Mouse (Mus musculus) liver, embryonic 14.5 days (tissue): ENCODE data around the gene Slc26a1. TPM values are rescaled to one million over a fixed set of nuclear protein-coding genes. Genes with fewer than 3 reads are reported as not detected.

Source experiments
- ATAC-seq: fragments of 200-750 bp; cut with Nextera tagmentation; 2 replicates; pipeline ENCODE4 v1.8.0; 2017; ENCODE audit warnings: moderate number of reproducible peaks, mild to moderate bottlenecking, moderate library complexity; ENCODE audit not compliant: insufficient read depth
- DNase-seq, 3 experiments: peaks; one replicate each; pipeline ENCODE4 v3.0.0-alpha.2; 2012 to 2013; ENCODE audit warnings: low read depth in 3 of 3, low spot score in 3 of 3
- H3K27ac ChIP-seq: fragments of 300-500 bp; sonication (generic); 2 replicates; pipeline ENCODE4 v1.5.1; 2014; ENCODE audit warnings: moderate library complexity, mild to moderate bottlenecking, control low read depth, inconsistent platforms
- H3K27me3 ChIP-seq: fragments of 300-500 bp; sonication (generic); 2 replicates; pipeline ENCODE4 v1.6.1; 2014; ENCODE audit warnings: mild to moderate bottlenecking, low read length, moderate library complexity; ENCODE audit not compliant: control insufficient read depth, insufficient read depth
- H3K36me3 ChIP-seq: fragments of 300-500 bp; sonication (generic); replicated peaks from 2 replicates; pipeline ENCODE4 v1.6.1; 2014; ENCODE audit warnings: low read depth; ENCODE audit not compliant: control insufficient read depth, insufficient read depth
- H3K4me1 ChIP-seq, 2 experiments: fragments of 200-500 bp in 1 of 2; fragments of 300-500 bp in 1 of 2; sonication (generic) in 1 of 2; replicated peaks; 2 replicates each; pipeline ENCODE4 v1.6.1; 2012 to 2014; ENCODE audit warnings: antibody characterized with exemption in 1 of 2, inconsistent platforms in 1 of 2, low read length in 1 of 2; ENCODE audit not compliant: control insufficient read depth in 2 of 2, insufficient read depth in 2 of 2
- H3K4me2 ChIP-seq: fragments of 300-500 bp; sonication (generic); 2 replicates; pipeline ENCODE4 v1.6.1; 2014; ENCODE audit warnings: low read depth, mild to moderate bottlenecking, control low read depth, moderate library complexity
- H3K4me3 ChIP-seq, 2 experiments: fragments of 200-500 bp in 1 of 2; fragments of 300-500 bp in 1 of 2; sonication (generic) in 1 of 2; 2 replicates each; pipeline ENCODE4 v1.5.1; 2012 to 2014; ENCODE audit warnings: low read depth in 2 of 2, low read length in 2 of 2, mild to moderate bottlenecking in 2 of 2, control low read depth in 1 of 2, inconsistent platforms in 1 of 2, moderate library complexity in 1 of 2; ENCODE audit not compliant: insufficient read depth in 1 of 2
- H3K9ac ChIP-seq: fragments of 300-500 bp; sonication (generic); replicated peaks from 2 replicates; pipeline ENCODE4 v1.6.1; 2014; ENCODE audit warnings: mild to moderate bottlenecking, control low read depth, moderate library complexity
- H3K9me3 ChIP-seq: fragments of 300-500 bp; sonication (generic); 2 replicates; pipeline ENCODE4 v1.6.1; 2016; ENCODE audit warnings: low read length, mixed read lengths; ENCODE audit not compliant: control insufficient read depth
- CTCF ChIP-seq: IDR thresholded peaks from 2 replicates; pipeline ENCODE4 v1.5.1; 2016; ENCODE audit warnings: antibody characterized with exemption, low read depth, control low read depth
- EP300 ChIP-seq: IDR thresholded peaks from 2 replicates; pipeline ENCODE4 v1.6.1; 2016; ENCODE audit warnings: antibody characterized with exemption, low read depth
- WGBS: fragments of 180-500 bp; shearing (Covaris S2); extraction: QIAGEN DNeasy Blood & Tissue Kit; methylation state at CpG from one replicate; pipeline ENCODE4 v1.1.7; 2014; ENCODE audit not compliant: insufficient replicate concordance; 5-methylcytosine and 5-hydroxymethylcytosine counted together
- polyA plus RNA-seq, 2 experiments: library from polyadenylated mRNA; depleted of rRNA in 1 of 2; stranded (reverse) in 1 of 2; unstranded in 1 of 2; fragments of >200 nt; fragmentation: Nextera tagmentation in 1 of 2; extraction: Ambion mirVana in 1 of 2; gene quantifications; 2 replicates each; pipeline versions ENCODE4 v1.2.1 to v1.2.3; 2012 to 2014

Gene Slc26a1
- polyA plus RNA-seq, 2 experiments = 12.6 to 15.3 TPM

- peaks cover 2% of the 10 kb centered on the region; the same call in 1 of the 2 replicates for H3K27me3 ChIP-seq
- peaks cover 0 to 12% of the 10 kb centered on the region in 2 experiments; a peak in 3 of 4 replicates for H3K4me1 ChIP-seq
- no peak overlapping the region for H3K4me2 ChIP-seq
- DNase-seq (no peak), ATAC-seq (no peak)
- no peaks in the 10 kb centered on the region; the same call in none of the 2 replicates for H3K36me3 ChIP-seq
- no peak overlapping the region for H3K9ac ChIP-seq
- no peak overlapping the region for H3K4me3 ChIP-seq
- H3K9me3 ChIP-seq = no peaks in the 10 kb centered on the region
- TF ChIP-seq CTCF = no peak
- TF ChIP-seq EP300 = no peak
- H3K27ac ChIP-seq = no peak overlapping the region
- WGBS = 73% methylated on average over 1 of the region's 1 CpGs
These were observed 16.8 kb downstream of the Slc26a1 start for GRCm38 (mm10) chr5:108658611-108659010.

- 60% methylated on average over 5 of the region's 5 CpGs for WGBS
- no peak for ATAC-seq
These were observed 18.0 kb downstream of the Slc26a1 start for GRCm38 (mm10) chr5:108657406-108657805.

GRCm38 (mm10) chr5:108655891-108656650, 19.3 kb downstream of the Slc26a1 start:
- H3K4me3 ChIP-seq = no peak overlapping the region
- H3K4me2 ChIP-seq = no peak overlapping the region
- TF ChIP-seq CTCF (no peak), EP300 (no peak)
- DNase-seq = no peak
- no peak overlapping the region for H3K9ac ChIP-seq
- WGBS = 83% methylated on average over 15 of the region's 15 CpGs
- H3K9me3 ChIP-seq = no peaks in the 10 kb centered on the region
- H3K4me1 ChIP-seq = peaks cover 0 to 10% of the 10 kb centered on the region in 2 experiments; a peak in 3 of 4 replicates
- H3K27ac ChIP-seq = no peak overlapping the region
- ATAC-seq = no peak
- H3K36me3 ChIP-seq = no peaks in the 10 kb centered on the region; the same call in none of the 2 replicates
- H3K27me3 ChIP-seq = no peaks in the 10 kb centered on the region

More at GRCm38 (mm10) chr5:108657406-108657805, 18.0 kb downstream of the Slc26a1 start:
- H3K36me3 ChIP-seq = no peaks in the 10 kb centered on the region; the same call in none of the 2 replicates
- no peak overlapping the region for H3K4me3 ChIP-seq
- TF ChIP-seq EP300 (no peak), CTCF (no peak)
- H3K27me3 ChIP-seq = no peaks in the 10 kb centered on the region
- H3K9ac ChIP-seq = no peak overlapping the region
- no peak for DNase-seq
- no peaks in the 10 kb centered on the region for H3K9me3 ChIP-seq
- H3K4me2 ChIP-seq = no peak overlapping the region
- peaks cover 0 to 12% of the 10 kb centered on the region in 2 experiments; a peak in 3 of 4 replicates for H3K4me1 ChIP-seq
- H3K27ac ChIP-seq = no peak overlapping the region

- Histone ChIP-seq H3K36me3 (no peaks in the 10 kb centered on the region; the same call in none of the 2 replicates), H3K9ac (no peak overlapping the region), H3K9me3 (no peaks in the 10 kb centered on the region), H3K27ac (no peak overlapping the region), H3K4me1 (peaks cover 0 to 8% of the 10 kb centered on the region in 2 experiments; a peak in 3 of 4 replicates), H3K27me3 (no peaks in the 10 kb centered on the region), H3K4me3 (no peak overlapping the region), H3K4me2 (no peak overlapping the region)
- WGBS = 90% methylated on average over 9 of the region's 9 CpGs
- no peak for DNase-seq
- TF ChIP-seq EP300 = no peak
- no peak for TF ChIP-seq CTCF
- no peak for ATAC-seq
These were observed 20.0 kb downstream of the Slc26a1 start for GRCm38 (mm10) chr5:108655381-108655780.

- Histone ChIP-seq H3K4me3 (no peak overlapping the region), H3K36me3 (no peaks in the 10 kb centered on the region; the same call in none of the 2 replicates), H3K4me1 (peaks cover 0 to 3% of the 10 kb centered on the region in 2 experiments; a peak in 3 of 4 replicates), H3K9me3 (no peaks in the 10 kb centered on the region), H3K27me3 (no peaks in the 10 kb centered on the region), H3K9ac (no peak overlapping the region), H3K27ac (no peak overlapping the region), H3K4me2 (no peak overlapping the region)
- DNase-seq (no peak), ATAC-seq (no peak)
- WGBS = 86% methylated on average over 10 of the region's 10 CpGs
- TF ChIP-seq EP300 = no peak
These were observed 20.9 kb downstream of the Slc26a1 start for GRCm38 (mm10) chr5:108654444-108654990.
